Mouse (Mus musculus): ENCODE results near the gene Cyp4v3. TPM values are rescaled to one million over a fixed set of nuclear protein-coding genes. Genes with fewer than 3 reads are reported as not detected.
A peak's percentile ranks its signal among the peaks of the same experiment; 100 is the strongest.

The Cyp4v3 gene
- polyA plus RNA-seq, 1 experiment from 2014 or later = 13.2 TPM

DNA sequence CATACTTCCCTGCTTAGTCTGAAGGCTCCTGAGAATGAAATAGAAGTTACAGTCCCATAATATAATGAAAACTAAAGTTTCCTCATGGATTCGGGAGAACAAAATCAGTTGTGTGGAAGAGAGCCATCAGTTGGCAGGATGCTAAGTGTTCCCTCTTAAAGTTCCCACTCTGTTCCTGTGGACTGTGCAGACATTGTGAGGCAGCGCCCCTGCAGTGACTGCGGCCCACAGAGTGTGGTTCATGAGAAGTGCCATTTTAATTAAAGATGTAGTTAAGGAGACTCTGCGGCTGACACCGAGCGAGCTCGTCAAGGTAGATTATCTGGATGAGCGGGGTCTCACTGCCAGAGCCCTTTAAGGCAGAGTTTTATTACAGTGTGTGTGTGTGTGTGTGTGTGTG lies 30.6 kb downstream of the Cyp4v3 start:
- Histone ChIP-seq H3K36me3 (ENCODE audit: insufficient read depth, low read length) (no peaks in the 10 kb centered on the region), H3K4me1 (ENCODE audit: insufficient read depth, low read depth, low read length) (no peaks in the 10 kb centered on the region), H3K27me3 (replicated peaks; ENCODE audit: insufficient read depth, low read length) (no peaks in the 10 kb centered on the region), H3K4me3 (ENCODE audit: low read depth, low read length) (no peak overlapping the region), H3K27ac (ENCODE audit: low read length) (no peak overlapping the region), H3K9me3 (ENCODE audit: low read length) (no peaks in the 10 kb centered on the region), H3K4me2 (replicated peaks; ENCODE audit: low read depth, low read length) (no peak overlapping the region), H3K9ac (replicated peaks; ENCODE audit: low read depth) (no peak overlapping the region)
- WGBS = 84% methylated on average over 8 of the region's 8 CpGs
- DNase-seq (ENCODE audit: low spot score) (no peak), ATAC-seq (no peak)
- TF ChIP-seq CTCF (IDR thresholded peaks at IDR 0.05) (no peak), EP300 (IDR thresholded peaks at IDR 0.05) (no peak)

DNA sequence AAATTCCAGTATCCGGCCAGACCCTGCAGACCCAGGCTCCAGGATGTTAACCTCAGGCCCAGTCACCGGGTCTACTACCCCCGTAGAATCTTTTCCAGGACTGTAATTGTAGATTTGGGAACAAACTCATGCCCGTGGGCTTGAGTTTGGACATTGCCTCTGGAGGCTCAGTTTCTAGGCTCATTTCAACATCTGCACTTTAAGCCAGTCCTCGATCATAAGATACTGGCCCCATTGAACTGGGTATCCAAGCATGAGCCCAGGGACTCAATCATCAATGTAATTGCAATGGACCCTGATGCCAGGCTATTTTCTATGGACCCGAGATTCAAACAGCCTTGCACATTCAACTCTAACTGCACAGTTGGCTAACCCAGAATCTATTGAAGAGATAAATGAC lies 37.7 kb downstream of the Cyp4v3 start:
- Histone ChIP-seq H3K27ac (ENCODE audit: low read length) (no peak overlapping the region), H3K9ac (replicated peaks; ENCODE audit: low read depth) (no peak overlapping the region), H3K4me3 (ENCODE audit: low read depth, low read length) (no peak overlapping the region), H3K4me2 (replicated peaks; ENCODE audit: low read depth, low read length) (no peak overlapping the region), H3K36me3 (ENCODE audit: insufficient read depth, low read length) (no peaks in the 10 kb centered on the region), H3K9me3 (ENCODE audit: low read length) (no peaks in the 10 kb centered on the region), H3K27me3 (replicated peaks; ENCODE audit: insufficient read depth, low read length) (no peaks in the 10 kb centered on the region), H3K4me1 (ENCODE audit: insufficient read depth, low read depth, low read length) (no peaks in the 10 kb centered on the region)
- WGBS = 75% methylated on average over 6 of the region's 6 CpGs
- TF ChIP-seq CTCF (IDR thresholded peaks at IDR 0.05) (no peak), EP300 (IDR thresholded peaks at IDR 0.05) (no peak)
- ATAC-seq (no peak), DNase-seq (ENCODE audit: low spot score) (no peak)

DNA sequence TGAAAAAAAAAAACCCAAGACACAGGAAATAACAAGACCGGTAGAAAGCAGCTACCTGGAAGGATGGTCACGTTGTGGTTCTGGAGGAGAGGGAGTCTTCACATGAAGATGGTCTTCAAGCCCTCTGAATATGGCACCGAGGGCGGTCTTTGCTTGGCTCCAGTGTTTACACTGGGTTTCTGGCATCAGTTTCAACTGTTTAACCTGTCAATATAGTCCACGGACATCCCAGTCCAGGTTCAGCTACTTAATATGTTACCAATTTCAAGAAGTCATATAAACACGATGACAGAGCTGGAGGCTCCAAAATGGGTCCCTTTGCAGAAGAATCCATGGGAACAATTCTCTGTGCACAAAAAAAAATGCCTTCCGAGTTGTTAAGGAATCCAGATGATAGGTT lies 38.3 kb downstream of the Cyp4v3 start, which contains the start of gene Klkb1:
TSS of gene Klkb1 (minus strand) at position 173 of the 400 bp plus-strand sequence.
- no peak for DNase-seq (ENCODE audit: low spot score)
- H3K4me3 ChIP-seq (ENCODE audit: low read depth, low read length) = no peak within 1 kb of the TSS
- ATAC-seq = no peak
- no peaks in the 10 kb centered on the region for H3K4me1 ChIP-seq (ENCODE audit: insufficient read depth, low read depth, low read length)
- H3K9ac ChIP-seq (replicated peaks; ENCODE audit: low read depth) = no peak within 1 kb of the TSS
- no peak within 1 kb of the TSS for H3K27ac ChIP-seq (ENCODE audit: low read length)
- no peaks in the 10 kb centered on the region for H3K36me3 ChIP-seq (ENCODE audit: insufficient read depth, low read length)
- WGBS = 71% methylated on average over 7 of the region's 7 CpGs
- H3K4me2 ChIP-seq (replicated peaks; ENCODE audit: low read depth, low read length) = no peak within 1 kb of the TSS
- no peaks in the 10 kb centered on the region for H3K9me3 ChIP-seq (ENCODE audit: low read length)
- TF ChIP-seq EP300 (IDR thresholded peaks at IDR 0.05) (no peak), CTCF (IDR thresholded peaks at IDR 0.05) (no peak)
- no peaks in the 10 kb centered on the region for H3K27me3 ChIP-seq (replicated peaks; ENCODE audit: insufficient read depth, low read length)

DNA sequence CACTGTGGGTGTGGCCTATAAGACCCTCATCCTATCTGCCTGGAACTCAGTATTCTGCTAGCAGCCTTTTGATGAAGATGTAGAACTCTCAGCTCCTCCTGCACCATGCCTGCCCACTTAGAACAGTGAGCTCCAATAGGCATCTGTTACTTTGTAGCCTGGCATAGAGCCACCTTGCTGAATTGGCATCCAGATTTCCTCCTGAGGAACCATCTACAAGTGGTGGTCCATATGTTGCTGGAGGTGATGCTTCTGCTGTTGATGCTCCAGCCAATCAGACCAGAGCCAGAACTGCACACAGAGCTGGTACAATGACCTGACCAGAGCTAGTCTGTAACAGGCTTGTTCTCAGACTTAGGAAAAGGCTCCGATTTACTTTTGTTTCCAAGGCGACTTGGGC lies 41.2 kb downstream of the Cyp4v3 start:
- DNase-seq (ENCODE audit: low spot score) = no peak
- H3K4me1 ChIP-seq (ENCODE audit: insufficient read depth, low read depth, low read length) = no peaks in the 10 kb centered on the region
- TF ChIP-seq EP300 (IDR thresholded peaks at IDR 0.05) = no peak
- no peak for TF ChIP-seq CTCF (IDR thresholded peaks at IDR 0.05)
- 84% methylated on average over 2 of the region's 2 CpGs for WGBS
- H3K9ac ChIP-seq (replicated peaks; ENCODE audit: low read depth) = no peak overlapping the region
- no peak overlapping the region for H3K4me2 ChIP-seq (replicated peaks; ENCODE audit: low read depth, low read length)
- ATAC-seq = no peak
- no peak overlapping the region for H3K4me3 ChIP-seq (ENCODE audit: low read depth, low read length)
- H3K27ac ChIP-seq (ENCODE audit: low read length) = no peak overlapping the region
- no peaks in the 10 kb centered on the region for H3K9me3 ChIP-seq (ENCODE audit: low read length)
- H3K36me3 ChIP-seq (ENCODE audit: insufficient read depth, low read length) = no peaks in the 10 kb centered on the region
- H3K27me3 ChIP-seq (replicated peaks; ENCODE audit: insufficient read depth, low read length) = no peaks in the 10 kb centered on the region

DNA sequence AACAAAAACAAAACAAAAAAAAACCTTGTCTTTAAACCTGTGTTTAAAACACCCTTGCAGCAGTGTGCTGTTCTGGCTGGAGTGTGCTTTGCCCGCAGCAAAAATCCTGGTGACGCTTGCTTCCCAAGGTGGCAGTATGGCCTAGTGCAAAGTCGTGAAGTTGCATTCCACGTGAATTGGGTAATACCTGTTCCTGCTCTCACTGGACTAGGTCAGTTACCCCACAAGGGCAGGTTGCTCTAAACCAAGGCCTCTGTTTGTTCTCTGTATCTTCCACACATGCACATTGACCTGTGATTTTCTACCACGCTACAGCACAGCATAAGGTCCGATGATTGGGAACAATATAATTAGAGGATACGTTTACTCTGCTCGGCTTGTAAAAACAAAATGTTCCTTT lies 51.4 kb downstream of the Cyp4v3 start:
- no peak overlapping the region for H3K9ac ChIP-seq (replicated peaks; ENCODE audit: low read depth)
- no peaks in the 10 kb centered on the region for H3K4me1 ChIP-seq (ENCODE audit: insufficient read depth, low read depth, low read length)
- H3K4me2 ChIP-seq (replicated peaks; ENCODE audit: low read depth, low read length) = no peak overlapping the region
- 68% methylated on average over 8 of the region's 8 CpGs for WGBS
- no peaks in the 10 kb centered on the region for H3K9me3 ChIP-seq (ENCODE audit: low read length)
- no peak overlapping the region for H3K4me3 ChIP-seq (ENCODE audit: low read depth, low read length)
- TF ChIP-seq EP300 (IDR thresholded peaks at IDR 0.05) (no peak), CTCF (IDR thresholded peaks at IDR 0.05) (no peak)
- ATAC-seq (peak; percentile 72), DNase-seq (ENCODE audit: low spot score) (peak; percentile 54)
- H3K27ac ChIP-seq (ENCODE audit: low read length) = no peak overlapping the region
- H3K27me3 ChIP-seq (replicated peaks; ENCODE audit: insufficient read depth, low read length) = no peaks in the 10 kb centered on the region
- H3K36me3 ChIP-seq (ENCODE audit: insufficient read depth, low read length) = no peaks in the 10 kb centered on the region

DNA sequence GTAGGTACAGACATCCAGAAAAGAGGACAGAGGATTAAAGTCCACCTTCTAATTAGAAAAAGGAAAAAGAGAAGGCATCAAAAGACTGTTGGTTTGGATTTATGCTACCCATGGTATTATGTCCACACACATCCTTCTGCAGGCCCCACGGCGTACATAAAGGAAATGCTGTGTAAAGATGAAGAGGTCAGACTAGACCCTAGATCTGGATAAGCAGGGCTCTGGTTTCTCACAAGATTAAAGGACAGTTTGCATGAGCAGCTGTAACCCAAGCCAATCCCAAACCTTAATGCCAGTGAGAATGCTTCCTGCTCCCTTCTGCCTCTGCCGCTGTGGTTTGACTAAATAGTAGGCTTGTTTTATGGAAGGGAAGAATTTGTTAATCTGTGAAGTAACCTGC lies 55.6 kb downstream of the Cyp4v3 start:
- Histone ChIP-seq H3K27me3 (replicated peaks; ENCODE audit: insufficient read depth, low read length) (no peaks in the 10 kb centered on the region), H3K4me1 (ENCODE audit: insufficient read depth, low read depth, low read length) (no peaks in the 10 kb centered on the region), H3K9me3 (ENCODE audit: low read length) (no peaks in the 10 kb centered on the region), H3K9ac (replicated peaks; ENCODE audit: low read depth) (no peak overlapping the region), H3K36me3 (ENCODE audit: insufficient read depth, low read length) (no peaks in the 10 kb centered on the region), H3K27ac (ENCODE audit: low read length) (no peak overlapping the region), H3K4me2 (replicated peaks; ENCODE audit: low read depth, low read length) (no peak overlapping the region), H3K4me3 (ENCODE audit: low read depth, low read length) (no peak overlapping the region)
- DNase-seq (ENCODE audit: low spot score) = no peak
- TF ChIP-seq EP300 (IDR thresholded peaks at IDR 0.05) = no peak
- no peak for TF ChIP-seq CTCF (IDR thresholded peaks at IDR 0.05)
- WGBS = 62% methylated on average over 3 of the region's 3 CpGs
- no peak for ATAC-seq

DNA sequence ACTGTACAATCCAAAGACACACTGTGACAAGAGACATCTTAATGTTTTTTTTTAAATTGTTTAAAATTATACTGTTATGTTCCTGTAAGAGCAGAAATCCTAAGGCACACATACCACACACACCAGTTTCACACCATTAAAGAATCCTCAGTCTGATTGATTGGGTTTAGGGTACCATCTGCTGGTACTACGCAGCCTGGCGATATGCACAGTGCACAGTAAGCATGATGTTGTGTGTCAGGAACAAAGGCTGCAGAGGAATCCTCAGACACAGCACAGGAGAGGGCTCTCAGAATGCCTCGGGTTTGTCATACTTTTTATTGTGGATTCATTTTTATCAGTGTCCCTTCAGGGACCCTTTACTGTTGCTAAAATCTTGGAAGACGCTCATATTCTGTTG lies 58.7 kb downstream of the Cyp4v3 start:
- DNase-seq (ENCODE audit: low spot score) = no peak
- H3K4me1 ChIP-seq (ENCODE audit: insufficient read depth, low read depth, low read length) = no peaks in the 10 kb centered on the region
- no peaks in the 10 kb centered on the region for H3K9me3 ChIP-seq (ENCODE audit: low read length)
- no peaks in the 10 kb centered on the region for H3K27me3 ChIP-seq (replicated peaks; ENCODE audit: insufficient read depth, low read length)
- H3K4me2 ChIP-seq (replicated peaks; ENCODE audit: low read depth, low read length) = no peak overlapping the region
- H3K4me3 ChIP-seq (ENCODE audit: low read depth, low read length) = no peak overlapping the region
- H3K36me3 ChIP-seq (ENCODE audit: insufficient read depth, low read length) = no peaks in the 10 kb centered on the region
- H3K27ac ChIP-seq (ENCODE audit: low read length) = no peak overlapping the region
- 64% methylated on average over 4 of the region's 4 CpGs for WGBS
- no peak overlapping the region for H3K9ac ChIP-seq (replicated peaks; ENCODE audit: low read depth)
- ATAC-seq = no peak
- TF ChIP-seq EP300 (IDR thresholded peaks at IDR 0.05) (no peak), CTCF (IDR thresholded peaks at IDR 0.05) (0 out of 2 replicates have a peak, but pooled peaks have one; percentile 2)
